Mouse (Mus musculus): ENCODE results near the gene Sgta. TPM values are rescaled to one million over a fixed set of nuclear protein-coding genes. Genes with fewer than 3 reads are reported as not detected.

Sgta gene
- polyA plus RNA-seq, 1 experiment from 2014 or later: 289 TPM

Small RNA genes within 50 kb of the gene (microRNA-seq; reads per million reads assigned to microRNA genes)
- gene Mir5615-1: not detected
- gene Mir5615-2: not detected

Other genes starting within 250 kb of the Sgta start
- gene Jsrp1, start 246.7 kb downstream of the Sgta start, polyA plus RNA-seq (2016; fragmentation: Nextera tagmentation; extraction: Ambion mirVana): 0.44 and 0.71 TPM in 2 replicates
- gene Oaz1, start 233.5 kb downstream of the Sgta start, polyA plus RNA-seq (2016; fragmentation: Nextera tagmentation; extraction: Ambion mirVana): 2,246 and 2,347 TPM in 2 replicates
- gene Lingo3, start 216.1 kb downstream of the Sgta start, polyA plus RNA-seq (2016; fragmentation: Nextera tagmentation; extraction: Ambion mirVana): 1.1 and 1.4 TPM in 2 replicates
- 322 and 326 TPM in 2 replicates for gene Lsm7, start 205.0 kb downstream of the Sgta start, polyA plus RNA-seq (2016; fragmentation: Nextera tagmentation; extraction: Ambion mirVana)
- gene Sppl2b, start 204.9 kb downstream of the Sgta start, polyA plus RNA-seq (2016; fragmentation: Nextera tagmentation; extraction: Ambion mirVana): 42.8 and 45.6 TPM in 2 replicates
- 0.02 and 0.09 TPM in 2 replicates for gene Tmprss9, start 188.3 kb downstream of the Sgta start, polyA plus RNA-seq (2016; fragmentation: Nextera tagmentation; extraction: Ambion mirVana)
- gene Timm13, start 159.2 kb downstream of the Sgta start, polyA plus RNA-seq (2016; fragmentation: Nextera tagmentation; extraction: Ambion mirVana): 335 and 382 TPM in 2 replicates
- 77.9 and 84.7 TPM in 2 replicates for gene Lmnb2, start 141.9 kb downstream of the Sgta start, polyA plus RNA-seq (2016; fragmentation: Nextera tagmentation; extraction: Ambion mirVana)
- gene Gadd45b, start 130.1 kb downstream of the Sgta start, polyA plus RNA-seq (2016; fragmentation: Nextera tagmentation; extraction: Ambion mirVana): 6.1 and 9.2 TPM in 2 replicates
- gene Gng7, start 45.2 kb downstream of the Sgta start, polyA plus RNA-seq (2016; fragmentation: Nextera tagmentation; extraction: Ambion mirVana): 6.0 and 8.4 TPM in 2 replicates
- 3.0 and 6.4 TPM in 2 replicates for gene Diras1, start 34.5 kb downstream of the Sgta start, polyA plus RNA-seq (2016; fragmentation: Nextera tagmentation; extraction: Ambion mirVana)
- gene Slc39a3, start 22.8 kb downstream of the Sgta start, polyA plus RNA-seq (2016; fragmentation: Nextera tagmentation; extraction: Ambion mirVana): 17.4 and 26.6 TPM in 2 replicates
- gene Thop1, start 9.9 kb upstream of the Sgta start, polyA plus RNA-seq (2016; fragmentation: Nextera tagmentation; extraction: Ambion mirVana): 87.1 and 107 TPM in 2 replicates
- gene Creb3l3, start 38.7 kb upstream of the Sgta start, polyA plus RNA-seq (2016; fragmentation: Nextera tagmentation; extraction: Ambion mirVana): 0.35 and 0.60 TPM in 2 replicates
- gene Map2k2, start 45.7 kb upstream of the Sgta start, polyA plus RNA-seq (2016; fragmentation: Nextera tagmentation; extraction: Ambion mirVana): 215 TPM in 2 replicates
- gene Zbtb7a, start 75.0 kb upstream of the Sgta start, polyA plus RNA-seq (2016; fragmentation: Nextera tagmentation; extraction: Ambion mirVana): 7.8 and 9.8 TPM in 2 replicates
- gene Pias4, start 107.7 kb upstream of the Sgta start, polyA plus RNA-seq (2016; fragmentation: Nextera tagmentation; extraction: Ambion mirVana): 61.4 and 68.5 TPM in 2 replicates
- 528 and 571 TPM in 2 replicates for gene Eef2, start 116.5 kb upstream of the Sgta start, polyA plus RNA-seq (2016; fragmentation: Nextera tagmentation; extraction: Ambion mirVana)
- 52.7 and 53.3 TPM in 2 replicates for gene Dapk3, start 122.8 kb upstream of the Sgta start, polyA plus RNA-seq (2016; fragmentation: Nextera tagmentation; extraction: Ambion mirVana)
- 0.09 TPM in 1 of 2 replicates, not detected in the other for gene 4930442H23Rik, start 123.7 kb upstream of the Sgta start, polyA plus RNA-seq (2016; fragmentation: Nextera tagmentation; extraction: Ambion mirVana)
- not detected in 2 replicates for gene Nmrk2, start 141.9 kb upstream of the Sgta start, polyA plus RNA-seq (2016; fragmentation: Nextera tagmentation; extraction: Ambion mirVana)
- gene Atcay, start 170.7 kb upstream of the Sgta start, polyA plus RNA-seq (2016; fragmentation: Nextera tagmentation; extraction: Ambion mirVana): 8.7 and 17.1 TPM in 2 replicates
- gene Zfr2, start 173.0 kb upstream of the Sgta start, polyA plus RNA-seq (2016; fragmentation: Nextera tagmentation; extraction: Ambion mirVana): 3.5 and 6.3 TPM in 2 replicates
- 3.7 and 4.2 TPM in 2 replicates for gene Matk, start 192.8 kb upstream of the Sgta start, polyA plus RNA-seq (2016; fragmentation: Nextera tagmentation; extraction: Ambion mirVana)
- 229 and 258 TPM in 2 replicates for gene Mrpl54, start 206.8 kb upstream of the Sgta start, polyA plus RNA-seq (2016; fragmentation: Nextera tagmentation; extraction: Ambion mirVana)
- 50.5 and 55.5 TPM in 2 replicates for gene Apba3, start 206.8 kb upstream of the Sgta start, polyA plus RNA-seq (2016; fragmentation: Nextera tagmentation; extraction: Ambion mirVana)
- 6.5 and 6.9 TPM in 2 replicates for gene Tjp3, start 231.4 kb upstream of the Sgta start, polyA plus RNA-seq (2016; fragmentation: Nextera tagmentation; extraction: Ambion mirVana)
- 55.0 and 60.8 TPM in 2 replicates for gene Pip5k1c, start 232.8 kb upstream of the Sgta start, polyA plus RNA-seq (2016; fragmentation: Nextera tagmentation; extraction: Ambion mirVana)